Mouse (Mus musculus): ENCODE data around the gene Prickle1.

DNA sequence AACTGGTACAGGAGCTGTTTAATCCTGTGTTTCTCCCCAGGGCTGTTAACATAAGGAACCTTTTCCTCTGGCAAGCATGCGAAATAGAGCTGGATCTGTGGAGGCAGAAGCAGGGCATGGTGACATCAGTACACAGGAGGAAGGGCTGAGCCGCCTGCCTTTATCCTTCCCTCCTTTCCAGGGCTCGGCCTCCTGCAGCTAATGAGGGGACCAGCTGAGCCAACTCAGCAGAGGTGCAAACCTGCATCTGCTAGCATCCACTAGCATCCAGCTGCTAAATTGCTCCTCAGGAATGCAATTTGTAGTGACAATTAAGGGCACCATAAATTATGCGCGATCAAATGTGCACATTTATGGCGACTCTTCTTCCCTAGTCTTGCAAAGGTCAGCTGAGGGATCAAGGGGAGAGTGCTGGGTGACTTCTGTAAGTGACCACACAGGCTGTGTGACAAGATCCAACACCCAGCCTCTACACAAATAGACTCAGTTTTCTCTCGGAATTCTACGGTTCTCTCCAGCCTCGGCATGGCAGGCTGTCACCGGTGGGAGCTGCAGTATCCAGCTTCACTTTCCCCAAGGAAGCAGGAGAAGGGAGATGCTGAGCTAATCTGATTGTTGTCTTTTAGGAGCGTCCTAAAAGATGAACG is 84.9 kb downstream of the Prickle1 start:
- TF ChIP-seq TCF3 (IDR thresholded peaks at IDR 0.05; ENCODE audit: insufficient read length, low read depth), result no peak
- TF ChIP-seq TCF12 (IDR thresholded peaks at IDR 0.05; ENCODE audit: insufficient read depth, poor library complexity, severe bottlenecking), result no peak
